Mouse (Mus musculus) CH12F3 (cell line): ENCODE measurements around the gene Ube2f.

Source experiments
- in situ Hi-C: fragments of 300-500 bp; cut with MboI; formaldehyde crosslinking; loops from 2 replicates; pipeline ENCODE4 v1.14.3; 2020; ENCODE audit warnings: low sequenced_read_pairs

Gene Ube2f

DNA sequence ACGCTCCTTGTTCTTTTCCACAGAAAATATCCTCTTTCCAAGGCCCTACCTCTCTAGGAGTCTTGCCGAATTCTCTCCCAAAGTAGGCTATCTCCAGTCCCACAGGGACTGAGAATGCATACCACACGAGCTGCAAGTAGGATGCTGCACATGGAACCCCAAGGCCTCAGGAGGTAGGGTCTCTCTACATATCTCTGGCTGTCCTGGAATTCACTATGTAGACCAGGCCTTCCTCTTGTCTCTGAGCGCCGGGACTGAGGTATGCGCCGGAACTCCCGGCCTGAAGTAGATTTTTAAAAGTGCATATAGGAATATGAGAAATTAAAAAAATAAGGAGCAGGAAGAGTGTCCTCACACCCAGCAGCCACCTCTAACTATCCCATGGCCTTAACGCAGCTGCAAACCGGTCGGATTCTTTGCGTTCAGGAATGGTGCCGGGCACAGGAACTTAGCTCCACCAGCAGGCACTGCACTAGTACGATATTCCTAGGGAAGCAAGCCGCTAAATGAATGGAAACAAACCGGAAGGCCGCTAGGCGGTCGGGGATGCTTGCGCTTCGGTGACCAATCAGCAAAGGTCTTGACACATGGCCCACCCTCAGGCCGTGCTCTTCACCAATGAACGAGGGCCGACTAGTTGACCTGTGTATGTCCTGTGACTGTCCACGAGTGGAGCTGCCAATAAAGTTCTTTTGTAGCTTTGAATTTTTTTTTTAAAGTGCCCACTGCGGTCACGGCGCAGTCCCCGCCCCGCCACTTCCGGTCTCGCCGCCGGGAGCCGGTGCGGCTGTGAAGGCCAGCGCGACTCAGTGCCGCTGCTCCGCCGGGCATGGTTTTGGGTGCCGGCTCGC lies at the start of gene Ube2f:
Ube2f (plus strand) TSS at position 741 of the 851 bp plus-strand sequence.
- in situ Hi-C loops = no loop called here

DNA sequence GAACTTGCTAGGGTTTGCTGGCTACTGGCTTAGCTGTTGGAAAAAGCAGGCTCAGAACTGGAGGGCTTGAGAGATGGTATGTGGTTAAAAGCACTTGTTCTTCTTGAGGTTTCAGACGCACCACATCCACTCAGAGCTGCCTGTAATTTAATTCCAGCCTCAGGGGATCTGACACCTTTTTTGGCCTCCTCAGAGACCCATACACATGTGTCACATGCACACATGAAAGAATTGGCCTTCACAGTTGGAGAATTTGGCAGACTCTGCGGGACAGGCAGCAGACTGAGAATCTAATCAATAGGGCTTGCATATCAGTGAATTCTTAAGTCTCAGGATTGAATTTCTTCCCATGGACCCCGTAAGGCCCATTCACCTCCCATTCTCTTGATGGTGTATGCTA lies 49.0 kb upstream of the Ube2f start:
- in situ Hi-C loops = no loop called here

DNA sequence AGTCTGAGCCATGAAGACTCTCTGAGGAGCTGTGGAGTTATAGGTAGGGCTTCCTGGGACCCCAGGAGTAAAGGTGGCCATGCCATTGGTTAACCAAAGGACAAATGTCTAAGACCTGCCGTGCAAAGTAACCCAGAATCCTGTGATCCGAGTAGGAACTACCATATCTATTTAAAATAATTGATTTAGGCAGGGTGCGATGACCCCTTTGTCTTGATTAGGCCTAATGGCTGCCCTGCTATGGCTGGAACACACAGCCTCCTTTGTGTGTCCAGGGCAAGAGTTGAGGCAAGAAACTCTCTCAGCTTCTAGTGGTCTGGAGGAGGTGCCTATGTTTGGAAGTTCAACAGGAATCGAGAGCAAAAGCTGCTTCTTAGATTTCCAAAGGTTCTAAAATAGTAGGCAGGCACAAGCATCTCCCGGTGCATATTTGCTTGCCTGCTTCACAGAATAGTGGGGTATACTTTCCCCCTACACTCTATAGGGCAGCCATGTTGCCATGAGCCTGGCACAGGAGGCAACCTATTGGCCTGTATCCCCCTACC lies 45.8 kb upstream of the Ube2f start:
- in situ Hi-C loops = no loop called here

DNA sequence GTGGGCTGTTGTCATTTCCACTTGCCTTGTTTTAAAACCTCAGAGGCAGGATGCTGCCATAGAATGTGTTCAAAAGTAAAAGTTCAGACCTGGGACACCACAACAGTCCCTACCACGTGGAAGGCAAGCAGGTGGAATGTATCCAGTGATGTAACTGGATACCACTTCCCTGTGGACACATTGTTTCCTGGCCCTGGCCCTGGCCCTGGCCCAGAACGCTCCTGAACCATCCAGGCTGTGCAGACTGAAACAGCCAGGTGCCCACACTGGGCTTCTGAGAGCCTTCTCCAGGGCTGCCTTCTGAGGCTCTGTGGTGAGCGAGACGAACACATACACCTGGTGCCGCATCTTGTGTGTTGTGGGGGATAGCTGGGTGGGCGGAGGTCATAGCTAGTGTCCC lies 44.5 kb upstream of the Ube2f start:
- in situ Hi-C loops = no loop called here

DNA sequence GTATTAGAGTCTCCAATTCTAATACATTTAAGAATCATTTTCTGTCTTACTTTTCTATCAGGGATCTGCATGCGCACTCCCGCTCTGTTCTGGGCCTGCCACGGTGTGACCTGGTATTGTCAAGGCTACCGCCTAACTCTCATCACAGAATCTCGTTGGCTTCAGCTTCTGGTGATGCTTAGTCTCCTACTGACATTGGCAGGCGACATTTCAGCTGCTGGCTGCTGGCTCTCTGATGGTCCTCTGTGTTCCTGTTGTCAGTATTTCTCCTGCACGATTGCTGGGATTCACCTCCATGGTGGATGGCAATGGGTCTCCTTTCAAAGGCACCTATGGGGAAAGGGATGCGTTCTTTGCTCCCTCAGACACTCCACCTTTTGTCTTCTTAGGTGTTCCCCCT lies 43.8 kb upstream of the Ube2f start:
- in situ Hi-C loops = no loop called here

DNA sequence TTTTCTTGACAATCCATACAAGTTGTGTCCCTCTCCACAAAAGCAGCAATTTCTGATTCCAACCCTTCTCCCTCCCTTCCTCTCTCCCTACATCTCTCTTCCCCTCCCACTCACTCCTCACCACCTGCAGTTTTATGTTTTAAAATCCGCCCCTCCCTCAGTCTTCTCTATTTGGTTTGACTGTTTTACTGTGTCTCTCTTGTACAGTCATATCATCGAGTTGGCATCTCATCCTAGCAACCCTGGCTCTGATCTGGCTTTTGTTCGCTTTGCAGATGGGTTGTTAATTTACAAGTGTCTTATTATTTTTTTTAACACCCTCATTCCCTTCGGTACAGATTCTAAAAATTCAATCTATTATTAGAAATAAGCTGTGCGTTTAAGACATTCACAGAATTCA lies 43.2 kb upstream of the Ube2f start:
- in situ Hi-C loops = no loop called here

DNA sequence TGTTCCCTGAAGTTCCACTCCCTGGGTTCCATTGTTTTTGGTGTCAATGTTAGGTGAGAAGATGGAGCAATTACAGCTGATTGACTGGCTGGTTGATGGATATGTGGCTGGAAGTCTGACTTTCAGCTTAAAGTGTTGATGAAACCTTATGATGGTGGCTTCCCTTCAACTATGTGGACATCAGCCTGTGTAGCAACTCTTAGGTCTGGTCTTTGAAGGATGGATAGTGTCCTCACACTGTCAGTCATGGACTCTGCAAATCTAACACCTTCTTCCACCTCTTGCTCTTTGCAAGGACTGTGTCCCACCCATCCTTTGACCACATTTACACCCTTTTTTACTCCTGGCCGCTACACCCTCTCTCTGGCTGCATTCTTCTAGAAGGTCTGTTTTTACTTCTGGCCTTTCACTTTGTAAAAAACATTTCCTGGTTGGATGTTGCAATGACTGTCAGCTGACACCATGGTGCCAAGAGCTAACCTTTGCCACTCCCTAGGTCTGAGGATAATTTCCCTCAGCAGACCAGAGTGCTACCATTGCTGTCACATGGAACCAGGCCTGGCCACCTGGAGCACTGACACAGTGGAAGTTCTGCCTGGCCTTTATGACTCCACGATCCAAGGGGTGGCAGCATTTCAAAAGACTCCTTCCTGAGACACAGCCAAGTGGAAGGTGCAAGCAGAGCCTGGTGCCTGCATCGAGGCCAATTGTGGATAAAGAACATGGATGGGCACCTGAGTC lies 42.6 kb upstream of the Ube2f start:
- in situ Hi-C loops = no loop called here

DNA sequence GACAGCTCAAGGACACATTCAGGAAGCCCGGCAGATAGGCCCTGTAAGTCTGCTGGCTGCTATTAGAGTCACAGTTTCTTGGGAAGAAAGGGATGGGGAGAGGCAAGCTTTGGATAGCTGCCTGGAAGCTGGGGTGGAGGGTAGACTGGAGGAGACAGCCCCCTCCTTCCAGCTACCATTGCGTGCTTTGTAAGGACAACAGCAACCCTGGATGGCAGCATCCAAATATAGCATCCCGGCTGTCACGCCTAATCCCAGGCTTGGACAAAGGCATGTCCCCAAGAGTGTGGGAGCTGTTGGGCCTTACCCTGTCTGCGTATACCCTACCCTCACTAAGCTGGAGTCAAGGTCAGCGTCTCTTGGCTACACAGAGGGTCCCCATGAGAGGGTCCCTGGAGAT lies 40.8 kb upstream of the Ube2f start:
- in situ Hi-C loops = no loop called here

DNA sequence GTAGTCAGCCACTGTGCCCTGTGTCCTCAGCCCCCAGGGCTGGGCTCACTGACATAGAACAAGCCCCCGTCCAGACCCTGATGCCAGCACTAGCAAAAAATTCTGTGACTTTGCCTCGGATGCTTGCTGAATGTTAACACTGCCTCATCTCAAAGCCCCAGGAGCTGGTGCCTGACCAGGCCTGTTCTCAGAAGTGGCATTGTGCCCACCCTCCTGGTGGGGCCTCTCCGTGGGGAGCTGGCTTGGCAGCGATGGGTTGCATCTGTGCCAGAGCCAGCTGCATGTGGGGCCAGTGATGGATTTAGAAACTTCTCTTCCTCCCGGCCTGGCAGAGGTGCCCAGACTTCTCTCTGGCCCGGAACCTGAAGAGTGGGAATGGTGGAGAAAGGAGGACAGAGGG lies 40.3 kb upstream of the Ube2f start:
- in situ Hi-C loops = no loop called here

DNA sequence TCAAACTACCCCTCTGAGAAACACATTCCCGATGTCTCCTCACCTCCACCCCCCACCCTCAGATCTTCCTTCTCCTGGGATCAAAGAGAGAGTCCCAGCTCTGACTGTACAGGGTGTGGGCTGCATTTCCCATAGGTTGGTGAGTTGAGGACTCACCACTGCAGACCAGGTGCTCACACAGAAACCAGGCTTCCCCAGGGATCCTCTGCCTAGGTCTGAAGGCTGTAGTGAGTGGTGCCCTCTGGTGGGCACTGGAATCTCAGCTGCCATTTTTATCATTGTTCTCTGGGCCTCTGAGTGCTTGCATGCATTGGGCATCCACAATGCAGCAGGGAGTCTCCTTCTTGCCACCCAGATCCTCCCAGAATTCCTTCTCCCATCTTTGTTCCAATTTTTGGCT lies 39.0 kb upstream of the Ube2f start:
- in situ Hi-C loops = no loop called here

DNA sequence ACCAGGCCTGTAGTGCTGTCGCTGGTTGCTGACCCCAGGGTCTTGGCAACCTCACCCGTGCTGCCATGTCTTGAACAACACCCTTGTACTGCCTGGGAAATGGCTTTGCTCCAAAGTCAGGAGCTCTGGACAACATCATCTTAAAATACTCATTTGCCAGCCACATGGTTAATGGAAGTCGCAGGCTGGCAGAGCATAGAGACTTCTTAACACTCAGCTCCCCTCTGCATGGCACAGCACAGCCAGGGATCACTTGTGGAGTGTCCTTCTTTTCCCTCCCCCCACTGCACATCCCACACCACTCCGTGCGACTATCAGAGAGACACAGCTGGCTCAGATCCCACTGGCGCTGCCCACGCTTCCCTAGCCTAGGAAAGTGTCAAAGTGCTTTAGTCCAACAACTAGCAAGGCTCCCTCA lies 38.5 kb upstream of the Ube2f start:
- in situ Hi-C loops = no loop called here

DNA sequence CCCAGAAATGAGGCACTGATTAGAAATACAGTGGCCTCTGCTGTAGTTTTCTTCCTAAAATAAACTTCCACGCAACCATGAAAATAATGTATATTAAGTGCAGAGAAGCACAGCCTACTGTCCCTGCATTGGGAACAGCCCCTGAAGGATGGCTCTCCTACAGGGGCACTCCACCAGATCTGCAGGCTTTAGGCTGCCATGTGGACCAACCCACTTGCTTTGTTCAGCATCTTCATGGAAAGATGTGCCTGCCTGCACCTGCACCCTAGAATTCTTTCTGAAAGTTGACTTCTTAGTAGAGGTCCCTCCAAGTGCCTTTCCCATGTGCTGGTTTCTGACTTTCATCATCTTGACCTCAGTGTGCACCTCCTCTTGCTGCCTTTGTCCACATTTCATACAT lies 34.8 kb upstream of the Ube2f start:
- in situ Hi-C loops = no loop called here

DNA sequence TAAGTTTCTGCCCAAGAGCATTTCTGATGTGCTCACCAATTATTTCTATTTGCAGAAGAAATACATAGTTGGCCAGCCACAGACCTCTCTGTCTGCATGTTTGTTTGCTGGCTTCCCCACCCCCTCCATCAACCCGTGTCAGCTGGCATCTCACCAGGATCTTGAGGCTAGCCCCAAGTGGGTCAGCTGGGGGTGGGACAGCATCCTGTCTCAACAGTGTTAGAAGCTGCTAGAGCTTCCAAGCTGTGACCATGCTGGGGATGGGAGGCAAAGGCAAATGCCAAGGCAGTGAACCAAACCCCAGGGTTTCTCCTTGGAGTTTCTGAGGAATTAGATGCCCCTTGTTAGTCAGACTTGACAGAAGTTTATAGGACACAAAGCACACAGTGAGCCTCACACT lies 34.1 kb upstream of the Ube2f start:
- in situ Hi-C loops = no loop called here

DNA sequence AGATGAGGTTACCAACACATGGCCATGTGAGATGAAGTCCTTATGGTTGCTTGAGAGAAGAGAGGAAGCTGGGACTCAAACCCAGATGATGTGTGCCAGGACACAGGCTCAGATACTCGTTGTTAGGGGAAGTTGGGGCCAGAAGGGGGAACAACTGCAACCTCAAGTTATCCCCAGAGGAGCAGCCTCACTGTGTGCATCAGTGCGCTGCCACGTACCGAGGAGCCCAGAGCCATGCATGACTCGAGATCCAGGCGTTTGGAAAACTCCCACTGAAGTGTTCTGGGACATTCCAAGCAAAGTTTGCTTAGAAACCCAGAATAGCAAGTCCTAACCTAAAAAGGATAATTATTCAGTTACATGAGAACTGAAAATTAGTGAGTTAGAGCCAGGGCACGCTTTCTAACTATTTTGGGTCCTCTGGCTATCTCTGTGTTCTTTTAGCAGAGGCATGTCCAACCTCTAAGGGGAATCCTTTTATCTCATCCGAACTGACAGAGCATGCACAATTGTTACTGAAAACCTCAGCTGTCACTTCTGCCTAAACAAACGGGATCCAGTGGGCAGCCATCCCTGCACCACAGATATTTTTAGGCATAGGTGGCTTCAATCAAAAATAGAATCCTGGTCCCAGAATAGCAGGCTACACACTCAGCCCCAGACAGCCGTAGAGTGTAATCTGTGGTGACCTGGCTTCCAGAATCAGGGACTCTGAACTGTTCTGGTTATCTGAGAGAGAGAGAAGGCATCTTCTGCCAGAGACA lies 33.4 kb upstream of the Ube2f start:
- in situ Hi-C loops = no loop called here

DNA sequence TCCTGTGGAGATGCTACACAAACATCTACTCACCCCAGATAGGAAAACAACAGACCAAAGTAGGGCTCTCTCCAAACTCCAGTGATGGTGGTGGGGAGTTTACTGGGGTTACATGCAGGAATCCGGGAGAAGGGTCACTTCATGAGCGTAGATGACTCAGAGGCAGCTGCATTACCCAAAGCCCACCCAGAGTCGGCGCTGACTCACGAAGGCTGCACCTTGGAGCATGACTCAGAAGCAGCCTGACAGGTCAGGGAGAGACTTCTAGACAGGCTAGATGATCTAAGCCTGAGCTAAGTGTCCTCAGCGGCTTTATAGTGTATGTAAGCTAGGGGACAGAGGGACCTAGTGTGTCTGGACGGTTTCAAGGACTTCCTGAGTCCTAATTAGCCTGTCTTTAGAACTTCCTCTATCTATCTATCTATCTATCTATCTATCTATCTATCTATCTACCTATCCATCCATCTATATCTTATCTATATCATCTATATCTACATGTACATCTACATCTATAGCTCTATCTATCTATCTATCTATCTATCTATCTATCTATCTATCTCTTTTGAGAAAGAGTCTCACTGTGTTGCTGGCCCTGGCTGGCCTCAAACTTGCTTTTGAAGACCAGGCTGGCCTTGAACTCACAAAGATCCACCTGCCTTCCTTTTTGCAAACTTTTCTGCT lies 30.3 kb upstream of the Ube2f start:
- in situ Hi-C loops = no loop called here

DNA sequence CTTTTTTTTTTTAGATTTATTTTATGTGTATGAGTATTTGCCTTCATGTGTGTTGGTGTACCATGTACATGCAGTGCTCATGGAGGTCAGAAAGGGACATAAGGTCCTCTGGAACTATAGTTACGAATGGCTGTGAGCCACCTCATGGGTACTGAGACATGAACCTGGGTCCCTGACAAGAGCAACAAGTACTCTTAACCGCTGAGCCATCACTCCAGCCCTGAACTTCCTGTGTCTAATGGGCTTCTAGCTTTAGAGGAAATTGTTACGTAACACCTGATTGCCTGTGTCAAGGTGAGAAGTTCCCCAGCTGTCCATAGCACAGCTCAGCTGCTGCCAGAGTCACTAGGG lies 29.8 kb upstream of the Ube2f start:
- in situ Hi-C loops = no loop called here

DNA sequence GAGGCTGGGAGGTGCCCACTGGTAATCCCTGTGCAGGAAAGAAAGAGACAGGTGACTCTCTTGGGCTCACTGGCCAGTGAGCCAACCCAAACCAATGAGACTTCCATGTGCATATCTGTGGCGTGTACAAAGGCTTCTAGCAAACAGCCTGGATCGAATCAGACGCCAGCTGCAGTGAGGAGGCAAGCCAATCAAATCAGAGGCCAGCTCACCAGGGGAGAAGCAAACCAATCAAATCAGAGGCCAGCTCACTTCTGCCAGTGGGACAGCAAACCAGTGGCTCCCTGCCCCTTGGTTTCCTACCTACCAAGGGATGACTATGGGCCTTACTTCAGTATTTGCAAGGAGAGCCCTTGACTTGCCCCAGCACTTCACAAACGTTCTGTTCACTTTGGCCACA lies 23.5 kb upstream of the Ube2f start:
- in situ Hi-C loops = no loop called here

DNA sequence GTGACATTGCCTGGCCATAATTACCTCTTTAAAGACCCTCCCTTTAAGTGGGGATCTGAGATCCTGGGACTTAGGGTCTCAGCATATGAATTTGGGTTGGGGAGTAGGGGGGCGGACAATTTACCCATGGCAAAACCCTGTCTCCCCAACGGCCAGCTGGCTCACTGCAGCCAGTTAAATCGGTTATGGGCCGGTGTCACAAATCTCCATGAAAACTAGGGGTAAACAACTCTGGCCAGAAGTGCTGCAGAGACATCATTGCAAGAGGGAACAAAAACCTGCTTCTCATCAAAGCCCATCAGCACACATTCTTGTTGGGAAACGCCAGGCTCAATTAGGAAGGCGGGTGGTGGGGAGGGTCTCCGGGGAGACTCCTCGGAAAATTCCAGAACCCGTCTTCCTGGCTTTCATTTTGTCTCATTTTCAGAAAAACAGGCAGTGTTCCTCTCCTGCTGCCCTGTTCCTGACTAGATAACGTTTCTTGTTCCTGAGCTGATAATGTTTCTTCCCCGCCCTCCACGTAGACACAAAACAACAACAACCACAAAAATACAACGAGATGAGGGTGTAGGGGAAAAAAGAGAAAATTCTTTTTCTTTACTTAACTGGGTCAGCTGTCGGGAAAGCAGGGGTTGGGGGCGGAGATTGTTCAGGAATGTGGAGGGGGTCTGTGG lies 22.6 kb upstream of the Ube2f start:
- in situ Hi-C loops = no loop called here

DNA sequence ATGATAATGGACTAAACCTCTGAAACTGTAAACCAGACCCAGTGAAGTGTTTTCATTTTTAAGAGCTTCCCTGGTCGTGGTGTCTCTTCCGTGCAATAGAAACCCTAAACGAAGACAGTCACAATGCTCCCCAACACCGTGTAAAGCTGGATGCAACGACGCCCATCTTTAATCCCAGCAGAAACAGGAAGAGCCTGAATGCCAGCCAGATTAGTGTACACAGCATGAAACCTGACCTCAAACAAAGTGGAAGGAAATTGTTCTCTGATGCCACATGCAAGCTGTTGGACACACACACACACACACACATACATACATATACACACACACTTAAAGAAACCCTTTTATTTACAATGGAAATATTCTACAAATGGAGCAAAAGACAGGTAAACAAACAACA lies 19.0 kb upstream of the Ube2f start:
- in situ Hi-C loops = no loop called here

DNA sequence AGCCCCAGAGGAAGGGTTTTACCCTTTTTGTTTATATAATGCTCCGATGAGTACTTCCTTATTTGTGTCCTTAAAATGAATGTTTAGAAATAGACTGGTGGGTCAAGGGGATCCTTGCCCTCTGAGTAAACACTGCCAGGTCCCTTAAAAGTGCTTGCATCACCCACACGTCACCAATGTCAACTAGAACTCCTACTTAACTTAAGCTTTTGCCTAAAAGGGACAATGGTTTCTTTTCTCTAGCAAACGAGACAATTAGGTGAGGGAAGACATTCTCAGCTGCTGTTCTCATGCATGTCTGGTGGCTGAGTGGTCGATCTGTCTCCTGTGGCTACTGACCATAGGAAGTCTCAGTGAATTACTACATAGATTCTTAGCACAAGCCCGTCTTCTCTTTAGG lies 18.2 kb upstream of the Ube2f start:
- in situ Hi-C loops = no loop called here
